Mouse (Mus musculus) forebrain, postnatal 0 days (tissue): ENCODE measurements at regions not wholly inside any gene's neighbourhood (a gene's known extent, or its start where the extent isn't known, plus 50 kb on each side); places are given as distances from the start of the nearest gene placed in this dataset.

Experiments
- ATAC-seq: fragments of 200-750 bp; cut with Nextera tagmentation; 2 replicates; pipeline ENCODE4 v1.8.0; 2017; ENCODE audit warnings: mild to moderate bottlenecking, moderate library complexity
- DNase-seq: peaks from one replicate; pipeline ENCODE4 v3.0.0-alpha.2; 2015
- H3K27ac ChIP-seq: fragments of 300-500 bp; sonication (generic); 2 replicates; pipeline ENCODE4 v1.5.1; 2014; ENCODE audit warnings: low read depth, mild to moderate bottlenecking, antibody characterized with exemption, low read length, moderate library complexity, mixed read lengths
- H3K27me3 ChIP-seq: fragments of 300-500 bp; sonication (generic); 2 replicates; pipeline ENCODE4 v1.6.1; 2014; ENCODE audit warnings: mild to moderate bottlenecking, low read length, mixed read lengths; ENCODE audit not compliant: insufficient read depth
- H3K36me3 ChIP-seq: fragments of 300-500 bp; sonication (generic); 2 replicates; pipeline ENCODE4 v1.6.1; 2014; ENCODE audit warnings: mild to moderate bottlenecking, moderate library complexity; ENCODE audit not compliant: insufficient read depth
- H3K4me1 ChIP-seq: fragments of 300-500 bp; sonication (generic); 2 replicates; pipeline ENCODE4 v1.6.1; 2014; ENCODE audit warnings: antibody characterized with exemption; ENCODE audit not compliant: insufficient read depth
- H3K4me2 ChIP-seq: fragments of 300-500 bp; sonication (generic); 2 replicates; pipeline ENCODE4 v1.6.1; 2014; ENCODE audit warnings: low read depth, mild to moderate bottlenecking, moderate library complexity
- H3K4me3 ChIP-seq: fragments of 300-500 bp; sonication (generic); 2 replicates; pipeline ENCODE4 v1.5.1; 2014; ENCODE audit warnings: low read depth, low read length, mixed read lengths
- H3K9ac ChIP-seq: fragments of 300-500 bp; sonication (generic); 2 replicates; pipeline ENCODE4 v1.6.1; 2014; ENCODE audit warnings: mild to moderate bottlenecking
- H3K9me3 ChIP-seq: fragments of 300-500 bp; sonication (generic); 2 replicates; pipeline ENCODE4 v1.6.1; 2016; ENCODE audit warnings: low read length
- CTCF ChIP-seq: sonication (generic); IDR thresholded peaks from 2 replicates; pipeline ENCODE4 v1.5.1; 2016; ENCODE audit warnings: antibody characterized with exemption, control low read depth, low read depth
- WGBS: fragments of 180-500 bp; shearing (Covaris S2); extraction: QIAGEN DNeasy Blood & Tissue Kit; methylation state at CpG from one replicate; pipeline ENCODE4 v1.1.7; 2014; 5-methylcytosine and 5-hydroxymethylcytosine counted together

GRCm38 (mm10) chr9:101613471-101613870 is 248.2 kb upstream of the 9630041A04Rik start:
- DNase-seq (no peak), ATAC-seq (no peak)
- TF ChIP-seq CTCF = no peak
- H3K4me2 ChIP-seq = no peak overlapping the region
- H3K9ac ChIP-seq = no peak overlapping the region
- H3K4me1 ChIP-seq = no peaks in the 10 kb centered on the region
- H3K4me3 ChIP-seq = no peak overlapping the region
- WGBS = 37% methylated on average over 2 of the region's 2 CpGs
- no peaks in the 10 kb centered on the region for H3K9me3 ChIP-seq
- H3K27ac ChIP-seq = no peak overlapping the region
- no peaks in the 10 kb centered on the region for H3K36me3 ChIP-seq
- no peaks in the 10 kb centered on the region for H3K27me3 ChIP-seq

- Histone ChIP-seq H3K36me3 (no peaks in the 10 kb centered on the region), H3K27ac (no peak overlapping the region), H3K9me3 (no peaks in the 10 kb centered on the region), H3K4me1 (no peaks in the 10 kb centered on the region), H3K9ac (no peak overlapping the region), H3K27me3 (no peaks in the 10 kb centered on the region), H3K4me2 (no peak overlapping the region), H3K4me3 (no peak overlapping the region)
- WGBS = 73% methylated on average over 5 of the region's 5 CpGs
- no peak for DNase-seq
- TF ChIP-seq CTCF = no peak
- no peak for ATAC-seq
These were observed 248.7 kb upstream of the 9630041A04Rik start for GRCm38 (mm10) chr9:101612971-101613370.

- ATAC-seq = no peak
- WGBS = 85% methylated on average over 4 of the region's 4 CpGs
- Histone ChIP-seq H3K27me3 (no peaks in the 10 kb centered on the region), H3K9me3 (no peaks in the 10 kb centered on the region), H3K36me3 (no peaks in the 10 kb centered on the region), H3K27ac (no peak overlapping the region), H3K9ac (no peak overlapping the region), H3K4me2 (no peak overlapping the region), H3K4me3 (no peak overlapping the region), H3K4me1 (no peaks in the 10 kb centered on the region)
- TF ChIP-seq CTCF = no peak
- DNase-seq = no peak
These were observed 249.1 kb upstream of the 9630041A04Rik start for GRCm38 (mm10) chr9:101612571-101612970.

- peak; percentile 73 for TF ChIP-seq CTCF
- Histone ChIP-seq H3K4me3 (no peak overlapping the region), H3K9ac (no peak overlapping the region), H3K9me3 (no peaks in the 10 kb centered on the region), H3K36me3 (no peaks in the 10 kb centered on the region), H3K27ac (no peak overlapping the region), H3K27me3 (no peaks in the 10 kb centered on the region), H3K4me2 (no peak overlapping the region), H3K4me1 (no peaks in the 10 kb centered on the region)
- peak; percentile 44 for DNase-seq
- 23% methylated on average over 3 of the region's 3 CpGs for WGBS
- ATAC-seq = no peak
These were observed 250.2 kb upstream of the 9630041A04Rik start for GRCm38 (mm10) chr9:101611481-101611880.

GRCm38 (mm10) chr9:101610806-101611443 is 250.7 kb upstream of the 9630041A04Rik start:
- Histone ChIP-seq H3K4me2 (no peak overlapping the region), H3K27me3 (no peaks in the 10 kb centered on the region), H3K9me3 (no peaks in the 10 kb centered on the region), H3K27ac (no peak overlapping the region), H3K4me1 (no peaks in the 10 kb centered on the region), H3K9ac (no peak overlapping the region), H3K36me3 (no peaks in the 10 kb centered on the region), H3K4me3 (no peak overlapping the region)
- WGBS = 73% methylated on average over 8 of the region's 8 CpGs
- no peak for TF ChIP-seq CTCF
- ATAC-seq (no peak), DNase-seq (no peak)

GRCm38 (mm10) chr9:101610338-101610737 is 251.3 kb upstream of the 9630041A04Rik start:
- no peak for ATAC-seq
- H3K4me2 ChIP-seq = no peak overlapping the region
- H3K27ac ChIP-seq = no peak overlapping the region
- no peak overlapping the region for H3K9ac ChIP-seq
- H3K4me1 ChIP-seq = no peaks in the 10 kb centered on the region
- no peak for TF ChIP-seq CTCF
- 75% methylated on average over 4 of the region's 4 CpGs for WGBS
- no peaks in the 10 kb centered on the region for H3K27me3 ChIP-seq
- no peak overlapping the region for H3K4me3 ChIP-seq
- no peaks in the 10 kb centered on the region for H3K9me3 ChIP-seq
- no peaks in the 10 kb centered on the region for H3K36me3 ChIP-seq
- no peak for DNase-seq

GRCm38 (mm10) chr9:101602799-101603198 is 258.8 kb upstream of the 9630041A04Rik start:
- no peaks in the 10 kb centered on the region for H3K9me3 ChIP-seq
- no peak overlapping the region for H3K4me2 ChIP-seq
- no peaks in the 10 kb centered on the region for H3K27me3 ChIP-seq
- no peak for DNase-seq
- H3K4me1 ChIP-seq = no peaks in the 10 kb centered on the region
- ATAC-seq = no peak
- no peak overlapping the region for H3K27ac ChIP-seq
- H3K36me3 ChIP-seq = no peaks in the 10 kb centered on the region
- no peak overlapping the region for H3K4me3 ChIP-seq
- TF ChIP-seq CTCF = no peak
- 68% methylated on average over 6 of the region's 6 CpGs for WGBS
- no peak overlapping the region for H3K9ac ChIP-seq
